Mouse (Mus musculus): ENCODE measurements at regions not wholly inside any gene's neighbourhood (a gene's known extent, or its start where the extent isn't known, plus 50 kb on each side); places are given as distances from the start of the nearest gene placed in this dataset.
"Not testable (repeated sequence)": the region's sequence is repeated elsewhere in the genome, so short reads cannot be mapped to it uniquely, and the experiment has no call there.

DNA sequence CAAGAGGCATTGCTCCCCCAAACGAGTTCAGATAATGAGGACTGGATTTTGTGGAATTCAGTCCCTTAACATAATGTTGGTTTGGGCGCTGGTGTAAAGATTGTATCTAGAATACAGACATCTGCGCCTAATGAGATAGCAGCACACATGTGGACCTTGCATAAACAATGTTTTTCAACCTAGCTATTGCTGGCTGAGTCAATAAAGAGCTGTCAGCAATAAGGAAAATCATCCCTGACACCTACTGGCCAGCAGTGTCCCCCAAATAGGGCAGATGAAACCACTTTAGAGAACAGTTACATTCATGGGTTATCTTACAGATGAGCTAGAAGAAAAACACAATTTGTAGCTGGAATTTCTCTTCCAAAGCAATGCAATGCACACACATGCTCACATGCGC is 252.7 kb upstream of the Dcbld2 start:
- DNase-seq (ENCODE audit: low spot score), result no peak

GRCm38 (mm10) chr16:58178744-58179401 is 229.4 kb upstream of the Dcbld2 start:
- no peak for DNase-seq (ENCODE audit: low spot score)

GRCm38 (mm10) chr16:58179981-58180380 is 228.3 kb upstream of the Dcbld2 start:
- not testable (repeated sequence) for DNase-seq (ENCODE audit: low spot score)

GRCm38 (mm10) chr16:58194619-58195497 is 213.4 kb upstream of the Dcbld2 start:
- no peak for DNase-seq (ENCODE audit: low spot score)

DNA sequence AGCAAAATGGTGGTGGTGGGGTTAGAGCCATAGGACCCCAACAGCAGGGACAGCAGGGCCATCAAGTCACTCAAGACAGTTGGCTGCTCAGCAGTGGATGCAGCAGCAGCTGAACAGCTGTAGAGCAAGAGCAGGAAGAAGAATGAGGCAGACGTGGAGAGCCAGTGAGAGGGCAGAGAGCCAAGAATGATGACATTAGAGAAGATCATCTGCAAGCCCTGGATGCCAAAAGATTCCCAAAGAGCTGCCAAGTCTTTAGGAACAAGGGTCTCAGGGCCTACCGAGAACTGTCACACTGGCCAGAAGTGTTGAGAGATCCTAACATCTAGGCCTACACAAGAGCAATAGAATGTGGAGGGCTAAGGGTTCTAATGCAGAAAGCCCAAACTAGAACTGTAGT is 196.4 kb upstream of the Dcbld2 start:
- no peak for DNase-seq (ENCODE audit: low spot score)

DNA sequence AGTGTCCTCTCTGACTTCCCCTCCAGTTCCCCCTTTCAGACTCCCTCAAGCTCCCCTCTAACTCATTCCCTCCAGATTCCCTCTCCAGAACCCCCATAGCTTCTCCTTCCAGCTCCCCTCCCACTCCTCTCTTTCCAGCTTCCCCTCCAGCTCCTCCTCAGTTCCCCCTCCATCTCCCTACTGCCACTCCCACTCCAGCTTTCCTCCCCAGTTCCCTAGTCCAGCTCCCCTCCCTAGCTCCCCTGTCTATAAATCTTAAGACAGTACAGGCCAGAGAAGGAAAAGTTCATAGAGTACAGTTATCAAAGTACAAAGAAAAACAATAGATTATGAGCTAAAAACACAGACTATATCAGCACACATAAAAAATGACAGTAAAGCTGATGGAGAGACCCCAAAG is 173.6 kb upstream of the Dcbld2 start:
- no peak for DNase-seq (ENCODE audit: low spot score)

DNA sequence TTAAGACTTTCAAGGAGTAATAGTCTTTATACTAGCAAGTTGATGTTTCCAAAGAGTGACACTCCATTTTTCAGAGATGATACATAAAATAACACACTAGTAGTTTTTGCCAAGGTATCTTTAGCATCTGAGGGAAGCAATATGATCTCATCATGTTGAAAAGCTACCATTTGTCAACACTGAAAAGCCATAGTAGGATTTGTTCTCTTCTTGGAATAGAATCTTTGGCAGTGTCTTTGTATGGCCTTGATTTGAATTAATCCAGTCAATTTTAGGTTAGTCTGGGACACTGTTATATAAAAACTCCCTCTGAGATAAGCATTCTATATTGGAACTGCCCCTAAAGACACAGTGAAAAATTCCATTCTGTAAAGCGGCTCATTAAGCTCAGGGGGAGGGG is 171.4 kb upstream of the Dcbld2 start:
- no peak for DNase-seq (ENCODE audit: low spot score)

DNA sequence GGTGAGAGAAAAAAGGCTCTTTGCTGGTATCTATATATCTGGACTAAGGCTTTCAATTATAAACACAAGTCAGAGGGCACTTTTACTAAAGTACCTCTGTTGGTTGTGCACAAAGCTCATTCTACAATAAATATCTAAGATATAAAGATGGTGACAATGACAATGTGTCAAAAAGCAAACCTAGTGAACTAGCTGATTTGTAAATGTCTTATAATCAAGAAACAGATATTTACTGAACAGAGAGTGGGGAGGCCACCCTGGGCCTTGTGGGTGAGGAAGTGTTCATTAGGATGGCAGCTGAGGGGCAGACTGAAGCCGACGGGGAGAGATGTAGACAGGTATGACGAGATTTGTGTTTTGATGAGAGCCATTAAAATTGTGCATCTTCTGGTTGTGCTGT is 132.0 kb upstream of the Dcbld2 start:
- no peak for DNase-seq (ENCODE audit: low spot score)

DNA sequence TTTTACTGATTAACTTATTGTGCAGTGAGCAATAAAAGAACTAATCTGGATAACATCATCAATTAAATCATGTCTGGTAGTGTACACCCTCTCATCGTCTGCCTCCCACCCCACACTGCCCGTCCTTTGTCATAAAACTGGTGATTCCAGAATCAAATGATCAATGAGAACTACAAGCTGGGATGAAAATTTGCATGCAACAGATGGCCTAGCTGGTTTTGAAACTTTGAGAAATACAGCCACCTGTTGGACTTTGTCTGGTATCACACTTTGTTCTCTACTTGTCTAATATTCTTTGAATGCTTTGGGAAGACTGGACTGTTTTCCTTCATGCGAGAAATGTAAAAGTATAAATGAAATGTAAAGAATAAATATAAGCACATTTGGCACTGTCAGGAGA is 126.8 kb upstream of the Dcbld2 start:
- no peak for DNase-seq (ENCODE audit: low spot score)

GRCm38 (mm10) chr16:58294457-58294856 is 113.8 kb upstream of the Dcbld2 start:
- no peak for DNase-seq (ENCODE audit: low spot score)

- DNase-seq (ENCODE audit: low spot score), result no peak
These were observed 113.1 kb upstream of the Dcbld2 start for GRCm38 (mm10) chr16:58295128-58295527.

- DNase-seq (ENCODE audit: low spot score), result peak; percentile 30
These were observed 108.7 kb upstream of the Dcbld2 start for GRCm38 (mm10) chr16:58299495-58299894.

DNA sequence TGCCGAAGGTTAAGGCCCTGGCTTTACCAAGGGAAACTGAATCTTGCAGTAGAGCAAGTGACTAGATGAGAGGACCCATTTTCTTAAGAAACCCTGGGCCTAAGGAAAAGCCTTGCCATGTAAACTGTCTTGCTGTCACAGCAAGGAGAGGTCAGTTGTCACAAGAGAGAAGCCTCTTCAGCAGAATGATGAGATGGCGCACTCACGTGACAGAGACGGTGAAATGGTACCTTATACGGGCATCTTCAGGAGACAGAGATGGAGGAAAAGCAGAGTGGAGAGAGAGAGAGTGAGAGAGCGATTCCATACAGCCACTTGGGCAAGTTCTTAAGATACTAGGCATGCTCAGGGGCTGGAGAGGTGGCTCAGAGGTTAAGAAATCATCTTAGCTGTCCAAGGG is 108.1 kb upstream of the Dcbld2 start:
- no peak for DNase-seq (ENCODE audit: low spot score)

DNA sequence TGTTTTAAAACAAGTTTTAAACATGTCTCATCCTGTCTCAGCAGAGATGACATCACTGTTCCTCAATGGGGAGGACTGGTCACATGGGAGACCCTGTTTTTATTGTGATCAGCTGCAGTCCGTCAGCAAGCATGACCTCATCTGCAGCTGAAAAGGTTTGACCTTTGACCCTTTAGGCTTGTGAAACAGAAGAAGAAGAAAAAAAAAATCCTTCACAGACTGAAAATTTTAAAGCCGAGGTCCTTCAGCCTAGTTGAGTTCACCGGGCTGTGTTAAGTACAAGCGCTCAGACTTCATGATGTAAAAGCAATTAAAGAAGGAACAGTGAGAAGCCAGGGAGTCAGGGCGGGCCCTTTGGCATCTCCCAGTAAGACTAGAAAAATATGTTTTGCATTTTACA is 104.7 kb upstream of the Dcbld2 start:
- DNase-seq (ENCODE audit: low spot score), result no peak

GRCm38 (mm10) chr16:58316889-58317455 is 91.3 kb upstream of the Dcbld2 start:
- no peak for DNase-seq (ENCODE audit: low spot score)

DNA sequence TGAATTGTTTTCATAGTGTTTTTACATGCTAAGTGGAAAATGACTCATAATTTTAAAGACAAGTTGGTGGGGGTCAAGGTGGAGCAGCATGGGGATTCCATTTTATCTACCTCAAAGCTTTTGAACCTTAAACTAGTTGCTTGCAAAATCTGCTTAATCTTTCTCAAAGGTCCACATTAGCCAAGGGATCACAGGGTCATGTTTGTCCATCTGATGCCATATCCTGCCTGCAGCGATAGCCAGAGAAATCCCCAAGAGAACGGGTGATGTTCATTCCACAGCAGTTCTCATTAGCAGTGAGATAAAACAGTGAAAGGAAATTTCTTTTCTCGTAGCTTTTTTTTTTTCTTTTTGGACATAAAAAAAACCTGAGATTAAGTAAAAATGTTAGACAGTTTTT is 77.2 kb upstream of the Dcbld2 start:
- DNase-seq (ENCODE audit: low spot score), result no peak

DNA sequence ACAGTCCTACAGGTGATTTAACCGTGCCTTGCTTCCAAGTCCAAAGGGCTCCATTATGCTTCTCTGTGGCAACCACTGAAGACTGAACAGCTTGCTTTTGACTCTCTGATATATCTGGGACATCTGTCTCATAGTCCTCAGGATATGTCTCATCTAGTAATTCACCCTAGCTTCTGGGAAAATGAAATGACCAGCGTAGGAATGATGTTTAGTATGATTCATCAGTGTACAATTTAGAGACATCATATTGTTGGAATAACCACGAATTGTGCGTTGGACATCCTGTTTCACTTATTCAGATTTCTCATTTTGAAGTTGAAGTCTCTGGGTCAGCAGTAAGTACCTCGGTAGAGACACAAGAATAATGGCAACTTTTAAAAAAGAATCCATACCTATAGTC is 64.3 kb upstream of the Dcbld2 start:
- DNase-seq (ENCODE audit: low spot score), result no peak

DNA sequence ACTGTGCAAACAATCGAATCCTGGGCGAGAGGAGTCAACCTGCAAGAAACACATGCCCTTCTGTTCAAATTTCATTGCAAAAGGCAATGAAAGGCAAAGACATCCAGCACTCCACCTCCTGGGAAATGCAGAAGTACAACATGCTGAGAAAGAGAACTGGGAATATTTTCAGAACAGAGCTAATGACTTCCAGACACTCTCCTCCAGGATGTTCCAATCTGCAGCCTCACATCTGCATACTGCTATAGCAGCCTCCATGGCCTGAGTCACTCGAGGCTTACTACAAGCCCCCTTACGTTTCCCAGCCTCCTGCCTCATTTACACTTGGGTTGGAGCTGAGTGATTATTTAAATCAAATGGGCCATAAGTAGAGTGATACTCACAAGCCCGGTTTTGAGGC is 58.9 kb upstream of the Dcbld2 start:
- DNase-seq (ENCODE audit: low spot score), result no peak

GRCm38 (mm10) chr16:58349802-58350201 is 58.4 kb upstream of the Dcbld2 start:
- no peak for DNase-seq (ENCODE audit: low spot score)

GRCm38 (mm10) chr16:58352156-58352555 is 56.1 kb upstream of the Dcbld2 start:
- DNase-seq (ENCODE audit: low spot score), result no peak

GRCm38 (mm10) chr16:58354551-58354950 is 53.7 kb upstream of the Dcbld2 start:
- DNase-seq (ENCODE audit: low spot score), result no peak

All from left cerebral cortex, adult 11 months (tissue).